Mouse (Mus musculus): ENCODE measurements around the gene Fsd1l. TPM values are rescaled to one million over a fixed set of nuclear protein-coding genes. Genes with fewer than 3 reads are reported as not detected.

Gene Fsd1l
- polyA plus RNA-seq, 1 experiment = 0.18 TPM

DNA sequence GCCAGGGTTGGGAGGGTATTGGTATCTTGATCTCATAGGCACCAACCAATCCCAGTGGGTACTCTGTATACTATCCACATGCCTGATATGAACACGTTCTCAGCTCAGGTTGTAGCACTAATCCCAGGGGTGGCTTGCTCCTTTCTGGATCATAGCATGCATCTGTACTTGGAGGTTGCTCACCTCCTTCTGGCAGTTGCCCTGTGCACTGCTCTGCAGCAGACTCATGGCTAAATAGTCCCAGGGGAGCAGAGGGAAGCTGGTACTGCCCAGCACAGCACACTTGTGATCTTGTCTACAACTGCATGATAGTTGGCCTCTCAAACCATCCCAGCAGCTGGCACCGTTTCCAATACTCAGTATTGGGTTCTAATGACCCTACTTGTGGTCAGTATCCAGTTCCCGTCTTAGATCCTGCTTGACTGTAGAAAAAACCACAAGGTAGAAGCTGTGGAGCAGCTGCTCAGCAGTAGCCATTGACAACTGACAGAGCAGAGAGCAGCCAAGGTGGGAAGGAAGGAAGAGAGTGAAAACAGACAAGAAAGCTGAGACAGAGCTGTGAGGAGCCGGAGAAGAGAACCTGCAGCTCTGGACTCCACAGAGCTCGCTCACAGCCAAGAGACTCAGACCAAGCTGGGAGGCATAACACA is 16.6 kb upstream of the Fsd1l start:
- 62% methylated on average over 5 of the region's 5 CpGs for WGBS
- H3K27ac ChIP-seq (ENCODE audit: insufficient read depth, low read length) = no peak overlapping the region
- TF ChIP-seq POLR2A (IDR thresholded peaks at IDR 0.05; ENCODE audit: low read depth, low read length) (no peak), CTCF (IDR thresholded peaks at IDR 0.05; ENCODE audit: extremely low read depth, insufficient read depth, insufficient read length, insufficient replicate concordance) (no peak)

DNA sequence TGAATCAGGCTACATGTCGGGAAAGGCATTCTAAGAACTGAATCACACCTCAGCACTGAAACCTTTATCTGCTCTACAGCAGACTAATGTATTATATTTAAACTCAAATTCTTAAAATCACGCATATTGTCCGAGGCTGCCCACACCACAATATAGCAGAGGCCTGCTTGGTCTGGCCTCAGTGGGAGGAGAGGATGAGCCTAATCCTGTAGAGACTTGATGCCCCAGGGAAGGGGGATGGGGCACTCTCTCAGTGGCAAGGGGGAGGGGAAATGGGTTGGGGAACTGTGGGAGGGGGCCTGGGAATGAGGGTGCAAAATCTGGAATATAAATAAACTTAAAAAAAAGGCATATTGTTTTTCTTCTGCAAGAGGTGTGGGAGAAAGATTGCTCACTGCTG is 13.3 kb upstream of the Fsd1l start:
- 86% methylated on average over 3 of the region's 3 CpGs for WGBS
- no peaks in the 10 kb centered on the region; the same call in 1 of the 2 replicates for H3K27me3 ChIP-seq (ENCODE audit: control insufficient read depth, insufficient read depth, low read length)

More for the DNA sequence above, 16.6 kb upstream of the Fsd1l start:
- no peak for DNase-seq (ENCODE audit: low read depth in 1 of 2, low spot score in 2 of 2)
- Histone ChIP-seq H3K36me3 (ENCODE audit: control insufficient read depth, insufficient read depth, low read length) (no peaks in the 10 kb centered on the region), H3K27me3 (ENCODE audit: control insufficient read depth, insufficient read depth, low read length) (no peaks in the 10 kb centered on the region), H3K4me3 (ENCODE audit: extremely low read depth, insufficient read depth, insufficient read length) (no peak overlapping the region), H3K4me1 (ENCODE audit: control insufficient read depth, insufficient read depth, insufficient read length) (no peaks in the 10 kb centered on the region)

DNA sequence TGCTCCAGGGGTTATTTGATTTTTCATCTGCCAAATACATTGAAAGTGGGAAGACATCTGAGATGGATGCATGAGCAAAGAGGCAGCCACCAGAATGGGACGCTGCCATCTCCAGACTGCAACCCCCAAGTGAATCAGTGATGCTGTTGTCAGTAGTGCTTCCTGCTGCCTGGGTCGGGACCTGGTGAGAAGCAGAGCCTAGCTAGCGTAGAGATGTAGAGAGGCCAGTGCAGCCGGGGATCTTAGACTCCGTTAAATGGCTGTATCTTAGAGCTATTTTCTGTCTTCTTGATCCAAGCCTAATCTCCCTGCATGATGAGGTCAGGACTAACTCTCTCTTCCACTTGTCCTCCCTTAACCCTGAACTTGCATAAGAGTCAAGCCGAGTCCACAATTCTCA is 11.2 kb upstream of the Fsd1l start:
- no peak overlapping the region for H3K27ac ChIP-seq (ENCODE audit: insufficient read depth, low read length)
- DNase-seq (ENCODE audit: low read depth in 1 of 2, low spot score in 2 of 2) = no peak
- WGBS = 86% methylated on average over 6 of the region's 6 CpGs
- TF ChIP-seq POLR2A (IDR thresholded peaks at IDR 0.05; ENCODE audit: low read depth, low read length) (no peak), CTCF (IDR thresholded peaks at IDR 0.05; ENCODE audit: extremely low read depth, insufficient read depth, insufficient read length, insufficient replicate concordance) (no peak)
- H3K36me3 ChIP-seq (ENCODE audit: control insufficient read depth, insufficient read depth, low read length) = no peaks in the 10 kb centered on the region
- H3K4me1 ChIP-seq (ENCODE audit: control insufficient read depth, insufficient read depth, insufficient read length) = no peaks in the 10 kb centered on the region
- no peaks in the 10 kb centered on the region; the same call in 1 of the 2 replicates for H3K27me3 ChIP-seq (ENCODE audit: control insufficient read depth, insufficient read depth, low read length)
- no peak overlapping the region for H3K4me3 ChIP-seq (ENCODE audit: extremely low read depth, insufficient read depth, insufficient read length)

More for the DNA sequence above, 13.3 kb upstream of the Fsd1l start:
- Histone ChIP-seq H3K4me3 (ENCODE audit: extremely low read depth, insufficient read depth, insufficient read length) (no peak overlapping the region), H3K27ac (ENCODE audit: insufficient read depth, low read length) (no peak overlapping the region), H3K36me3 (ENCODE audit: control insufficient read depth, insufficient read depth, low read length) (no peaks in the 10 kb centered on the region), H3K4me1 (ENCODE audit: control insufficient read depth, insufficient read depth, insufficient read length) (no peaks in the 10 kb centered on the region)
- DNase-seq (ENCODE audit: low read depth in 1 of 2, low spot score in 2 of 2) = no peak
- TF ChIP-seq CTCF (IDR thresholded peaks at IDR 0.05; ENCODE audit: extremely low read depth, insufficient read depth, insufficient read length, insufficient replicate concordance) = no peak
- no peak for TF ChIP-seq POLR2A (IDR thresholded peaks at IDR 0.05; ENCODE audit: low read depth, low read length)

DNA sequence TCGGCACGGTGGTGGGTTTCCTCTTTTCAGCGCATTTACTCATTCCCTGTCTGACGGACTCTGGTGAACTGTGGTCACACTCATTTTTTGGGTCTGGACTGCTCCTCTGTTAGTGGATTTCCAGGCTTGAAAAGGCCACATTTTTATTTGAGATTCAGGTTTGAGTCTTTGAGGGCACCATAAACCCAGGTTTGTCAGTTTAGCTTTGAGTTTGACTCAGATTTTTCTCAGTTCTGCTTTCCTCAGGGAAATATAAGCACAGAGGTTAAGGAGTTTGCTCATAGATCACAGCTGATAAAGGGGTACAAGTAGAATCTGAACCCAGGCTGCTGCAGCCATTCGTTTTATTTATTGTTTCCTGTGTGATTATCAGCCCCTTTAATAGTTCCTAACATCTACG is 10.2 kb upstream of the Fsd1l start:
- no peaks in the 10 kb centered on the region; the same call in 1 of the 2 replicates for H3K27me3 ChIP-seq (ENCODE audit: control insufficient read depth, insufficient read depth, low read length)
- DNase-seq (ENCODE audit: low read depth in 1 of 2, low spot score in 2 of 2) = no peak
- no peaks in the 10 kb centered on the region for H3K4me1 ChIP-seq (ENCODE audit: control insufficient read depth, insufficient read depth, insufficient read length)
- no peaks in the 10 kb centered on the region for H3K36me3 ChIP-seq (ENCODE audit: control insufficient read depth, insufficient read depth, low read length)
- no peak overlapping the region for H3K4me3 ChIP-seq (ENCODE audit: extremely low read depth, insufficient read depth, insufficient read length)
- 60% methylated on average over 6 of the region's 6 CpGs for WGBS
- TF ChIP-seq POLR2A (IDR thresholded peaks at IDR 0.05; ENCODE audit: low read depth, low read length) (no peak), CTCF (IDR thresholded peaks at IDR 0.05; ENCODE audit: extremely low read depth, insufficient read depth, insufficient read length, insufficient replicate concordance) (no peak)
- no peak overlapping the region for H3K27ac ChIP-seq (ENCODE audit: insufficient read depth, low read length)

DNA sequence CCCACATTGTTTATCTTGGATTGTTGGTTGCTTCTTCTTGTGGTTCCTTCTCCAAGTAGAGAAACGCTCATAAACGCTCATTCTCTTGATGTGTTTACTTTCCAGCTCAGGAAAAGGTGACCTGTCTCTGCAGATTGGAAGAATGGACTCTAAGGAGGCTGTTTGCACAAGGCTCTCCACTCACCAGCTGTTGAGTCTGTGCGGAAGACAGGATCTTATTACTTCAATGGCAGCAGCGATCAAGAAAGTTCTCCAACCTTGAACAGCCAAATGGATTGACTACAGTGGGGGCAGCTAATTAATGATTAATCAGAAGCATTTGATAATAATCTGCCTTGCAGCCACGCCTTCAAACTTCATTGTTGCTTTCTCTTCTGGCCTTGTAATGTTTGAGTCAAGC is 9.8 kb upstream of the Fsd1l start:
- H3K27me3 ChIP-seq (ENCODE audit: control insufficient read depth, insufficient read depth, low read length) = no peaks in the 10 kb centered on the region; the same call in 1 of the 2 replicates
- no peak overlapping the region for H3K4me3 ChIP-seq (ENCODE audit: extremely low read depth, insufficient read depth, insufficient read length)
- TF ChIP-seq CTCF (IDR thresholded peaks at IDR 0.05; ENCODE audit: extremely low read depth, insufficient read depth, insufficient read length, insufficient replicate concordance) (no peak), POLR2A (IDR thresholded peaks at IDR 0.05; ENCODE audit: low read depth, low read length) (no peak)
- H3K36me3 ChIP-seq (ENCODE audit: control insufficient read depth, insufficient read depth, low read length) = no peaks in the 10 kb centered on the region
- H3K27ac ChIP-seq (ENCODE audit: insufficient read depth, low read length) = no peak overlapping the region
- no peak for DNase-seq (ENCODE audit: low read depth in 1 of 2, low spot score in 2 of 2)
- H3K4me1 ChIP-seq (ENCODE audit: control insufficient read depth, insufficient read depth, insufficient read length) = no peaks in the 10 kb centered on the region
- WGBS = 62% methylated on average over 5 of the region's 5 CpGs

DNA sequence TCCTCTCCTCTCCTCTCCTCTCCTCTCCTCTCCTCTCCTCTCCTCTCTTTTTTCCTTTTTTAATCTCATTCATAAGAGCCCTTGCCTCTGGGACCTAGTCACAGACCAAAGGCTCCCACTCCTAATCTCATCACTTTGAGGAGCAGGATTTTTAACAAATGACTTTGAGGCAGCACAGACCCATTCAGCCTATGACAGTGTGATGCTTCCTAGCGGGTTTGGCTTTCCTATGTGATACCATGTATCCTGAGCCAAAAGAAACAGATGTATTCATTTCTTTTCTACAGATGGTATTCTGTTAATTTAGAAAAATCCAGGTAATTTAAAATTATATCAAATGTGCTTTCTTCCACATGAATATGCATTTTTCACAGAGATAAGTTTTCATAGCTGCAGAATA is 7.6 kb upstream of the Fsd1l start:
- 94% methylated on average over 1 of the region's 1 CpGs for WGBS
- no peaks in the 10 kb centered on the region for H3K4me1 ChIP-seq (ENCODE audit: control insufficient read depth, insufficient read depth, insufficient read length)
- TF ChIP-seq POLR2A (IDR thresholded peaks at IDR 0.05; ENCODE audit: low read depth, low read length) (no peak), CTCF (IDR thresholded peaks at IDR 0.05; ENCODE audit: extremely low read depth, insufficient read depth, insufficient read length, insufficient replicate concordance) (no peak)
- DNase-seq (ENCODE audit: low read depth in 1 of 2, low spot score in 2 of 2) = no peak
- no peak overlapping the region for H3K27ac ChIP-seq (ENCODE audit: insufficient read depth, low read length)
- H3K4me3 ChIP-seq (ENCODE audit: extremely low read depth, insufficient read depth, insufficient read length) = no peak overlapping the region
- no peaks in the 10 kb centered on the region; the same call in 1 of the 2 replicates for H3K27me3 ChIP-seq (ENCODE audit: control insufficient read depth, insufficient read depth, low read length)
- no peaks in the 10 kb centered on the region for H3K36me3 ChIP-seq (ENCODE audit: control insufficient read depth, insufficient read depth, low read length)

DNA sequence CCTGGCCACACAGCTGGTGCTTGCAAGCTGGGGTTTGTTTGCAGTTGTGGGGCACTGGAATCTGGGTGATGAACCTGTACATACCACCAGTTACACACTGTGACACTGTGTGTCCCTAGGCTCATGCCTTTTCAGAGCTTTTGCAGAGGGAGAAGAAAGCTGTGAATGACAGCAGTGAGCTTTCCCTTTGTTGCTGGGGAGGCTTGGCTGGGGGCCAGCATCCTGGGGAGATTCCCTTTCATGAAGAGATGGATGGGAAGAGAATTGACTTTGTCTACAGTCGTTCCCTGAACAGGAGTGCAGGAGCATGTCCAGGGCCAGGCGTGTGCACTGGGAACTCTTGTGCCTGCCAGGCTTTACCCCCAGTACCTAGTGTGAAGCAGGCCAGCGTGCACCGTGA is 6.5 kb upstream of the Fsd1l start:
- WGBS = 68% methylated on average over 4 of the region's 4 CpGs
- Histone ChIP-seq H3K27ac (ENCODE audit: insufficient read depth, low read length) (no peak overlapping the region), H3K4me1 (ENCODE audit: control insufficient read depth, insufficient read depth, insufficient read length) (no peaks in the 10 kb centered on the region), H3K27me3 (ENCODE audit: control insufficient read depth, insufficient read depth, low read length) (no peaks in the 10 kb centered on the region; the same call in 1 of the 2 replicates), H3K36me3 (ENCODE audit: control insufficient read depth, insufficient read depth, low read length) (no peaks in the 10 kb centered on the region), H3K4me3 (ENCODE audit: extremely low read depth, insufficient read depth, insufficient read length) (no peak overlapping the region)
- no peak for DNase-seq (ENCODE audit: low read depth in 1 of 2, low spot score in 2 of 2)
- no peak for TF ChIP-seq POLR2A (IDR thresholded peaks at IDR 0.05; ENCODE audit: low read depth, low read length)
- no peak for TF ChIP-seq CTCF (IDR thresholded peaks at IDR 0.05; ENCODE audit: extremely low read depth, insufficient read depth, insufficient read length, insufficient replicate concordance)
